Mouse (Mus musculus) forebrain, postnatal 0 days (tissue): ENCODE measurements at regions not wholly inside any gene's neighbourhood (a gene's known extent, or its start where the extent isn't known, plus 50 kb on each side); places are given as distances from the start of the nearest gene placed in this dataset.
A peak's percentile ranks its signal among the peaks of the same experiment; 100 is the strongest.

Experiments used
- ATAC-seq: fragments of 200-750 bp; cut with Nextera tagmentation; 2 replicates; pipeline ENCODE4 v1.8.0; 2017; ENCODE audit warnings: mild to moderate bottlenecking, moderate library complexity
- DNase-seq: peaks from one replicate; pipeline ENCODE4 v3.0.0-alpha.2; 2015
- H3K27ac ChIP-seq: fragments of 300-500 bp; sonication (generic); 2 replicates; pipeline ENCODE4 v1.5.1; 2014; ENCODE audit warnings: low read depth, mild to moderate bottlenecking, antibody characterized with exemption, low read length, moderate library complexity, mixed read lengths
- H3K27me3 ChIP-seq: fragments of 300-500 bp; sonication (generic); 2 replicates; pipeline ENCODE4 v1.6.1; 2014; ENCODE audit warnings: mild to moderate bottlenecking, low read length, mixed read lengths; ENCODE audit not compliant: insufficient read depth
- H3K36me3 ChIP-seq: fragments of 300-500 bp; sonication (generic); 2 replicates; pipeline ENCODE4 v1.6.1; 2014; ENCODE audit warnings: mild to moderate bottlenecking, moderate library complexity; ENCODE audit not compliant: insufficient read depth
- H3K4me1 ChIP-seq: fragments of 300-500 bp; sonication (generic); 2 replicates; pipeline ENCODE4 v1.6.1; 2014; ENCODE audit warnings: antibody characterized with exemption; ENCODE audit not compliant: insufficient read depth
- H3K4me2 ChIP-seq: fragments of 300-500 bp; sonication (generic); 2 replicates; pipeline ENCODE4 v1.6.1; 2014; ENCODE audit warnings: low read depth, mild to moderate bottlenecking, moderate library complexity
- H3K4me3 ChIP-seq: fragments of 300-500 bp; sonication (generic); 2 replicates; pipeline ENCODE4 v1.5.1; 2014; ENCODE audit warnings: low read depth, low read length, mixed read lengths
- H3K9ac ChIP-seq: fragments of 300-500 bp; sonication (generic); 2 replicates; pipeline ENCODE4 v1.6.1; 2014; ENCODE audit warnings: mild to moderate bottlenecking
- H3K9me3 ChIP-seq: fragments of 300-500 bp; sonication (generic); 2 replicates; pipeline ENCODE4 v1.6.1; 2016; ENCODE audit warnings: low read length
- CTCF ChIP-seq: sonication (generic); IDR thresholded peaks from 2 replicates; pipeline ENCODE4 v1.5.1; 2016; ENCODE audit warnings: antibody characterized with exemption, control low read depth, low read depth
- WGBS: fragments of 180-500 bp; shearing (Covaris S2); extraction: QIAGEN DNeasy Blood & Tissue Kit; methylation state at CpG from one replicate; pipeline ENCODE4 v1.1.7; 2014; 5-methylcytosine and 5-hydroxymethylcytosine counted together

DNA sequence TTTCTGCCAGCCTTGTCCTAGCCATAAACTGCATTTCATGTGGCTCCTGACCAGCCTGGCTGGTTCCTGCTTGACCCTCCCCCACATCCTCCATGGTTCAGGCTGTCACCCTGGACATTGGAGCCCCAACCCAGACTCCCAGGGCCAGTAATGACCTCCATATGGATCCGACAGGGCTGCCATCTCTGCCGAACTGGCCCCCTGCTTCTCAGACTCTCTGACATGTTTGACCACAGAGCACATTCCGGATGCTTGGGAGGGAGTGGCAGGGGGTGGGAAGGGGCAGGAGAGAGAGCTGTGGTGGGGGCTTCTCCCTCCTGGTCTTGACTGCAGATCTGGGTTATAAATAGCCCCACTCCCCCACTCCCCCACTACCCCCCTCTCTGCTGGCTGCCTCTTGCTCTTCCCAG lies 59.0 kb upstream of the Actrt2 start:
- Histone ChIP-seq H3K4me2 (no peak overlapping the region), H3K9me3 (no peaks in the 10 kb centered on the region), H3K27me3 (no peaks in the 10 kb centered on the region), H3K27ac (no peak overlapping the region), H3K9ac (no peak overlapping the region), H3K4me3 (no peak overlapping the region), H3K36me3 (no peaks in the 10 kb centered on the region), H3K4me1 (no peaks in the 10 kb centered on the region)
- WGBS = 43% methylated on average over 3 of the region's 3 CpGs
- no peak for TF ChIP-seq CTCF
- ATAC-seq = no peak
- no peak for DNase-seq

DNA sequence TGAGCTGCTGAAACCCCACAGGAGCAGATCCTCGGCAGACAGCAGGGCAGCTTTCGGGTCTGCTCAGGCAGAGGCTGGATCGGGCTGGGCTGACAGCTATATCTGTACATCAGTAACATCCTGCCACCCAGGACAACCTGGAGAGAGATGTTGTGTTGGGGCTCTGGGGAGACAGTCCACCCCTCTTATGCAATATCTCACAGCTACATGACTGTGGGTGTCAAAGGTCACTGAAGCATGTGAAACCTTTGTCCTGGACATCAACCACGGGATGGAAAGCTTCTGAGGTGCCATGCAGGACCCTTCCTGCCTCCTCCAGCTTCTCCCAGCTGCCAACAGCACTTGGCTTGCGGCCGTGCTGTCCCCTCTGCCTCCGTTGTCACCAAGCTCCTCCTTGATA lies 60.3 kb upstream of the Actrt2 start:
- no peak for ATAC-seq
- no peak for DNase-seq
- H3K4me3 ChIP-seq = no peak overlapping the region
- H3K36me3 ChIP-seq = no peaks in the 10 kb centered on the region
- H3K4me1 ChIP-seq = no peaks in the 10 kb centered on the region
- H3K27me3 ChIP-seq = no peaks in the 10 kb centered on the region
- TF ChIP-seq CTCF = no peak
- 79% methylated on average over 7 of the region's 7 CpGs for WGBS
- no peak overlapping the region for H3K9ac ChIP-seq
- H3K4me2 ChIP-seq = no peak overlapping the region
- no peaks in the 10 kb centered on the region for H3K9me3 ChIP-seq
- no peak overlapping the region for H3K27ac ChIP-seq

DNA sequence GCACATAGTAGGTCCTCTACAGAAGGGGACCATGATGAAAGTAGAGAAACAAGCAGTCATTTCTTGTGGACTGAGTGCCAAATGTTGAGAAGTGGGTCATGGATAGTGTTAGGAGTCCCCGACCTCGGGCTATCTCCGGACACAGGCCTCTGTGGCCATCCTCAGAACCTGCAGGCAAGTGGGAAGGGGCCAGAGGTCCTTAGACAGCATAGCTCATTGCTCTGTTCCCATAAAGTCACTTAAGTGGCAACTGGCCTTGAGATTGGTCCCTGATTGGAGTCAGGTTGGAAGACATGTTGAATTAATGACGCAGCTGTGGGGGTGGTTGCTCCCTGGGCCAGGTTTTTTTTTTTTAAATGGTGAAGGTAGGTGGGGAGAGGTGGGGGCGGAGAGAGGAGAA lies 63.0 kb upstream of the Actrt2 start:
- no peaks in the 10 kb centered on the region for H3K4me1 ChIP-seq
- no peak overlapping the region for H3K27ac ChIP-seq
- DNase-seq = no peak
- no peak overlapping the region for H3K9ac ChIP-seq
- TF ChIP-seq CTCF = no peak
- H3K36me3 ChIP-seq = no peaks in the 10 kb centered on the region
- WGBS = 97% methylated on average over 5 of the region's 5 CpGs
- no peaks in the 10 kb centered on the region for H3K27me3 ChIP-seq
- H3K9me3 ChIP-seq = no peaks in the 10 kb centered on the region
- no peak overlapping the region for H3K4me2 ChIP-seq
- ATAC-seq = no peak
- no peak overlapping the region for H3K4me3 ChIP-seq

DNA sequence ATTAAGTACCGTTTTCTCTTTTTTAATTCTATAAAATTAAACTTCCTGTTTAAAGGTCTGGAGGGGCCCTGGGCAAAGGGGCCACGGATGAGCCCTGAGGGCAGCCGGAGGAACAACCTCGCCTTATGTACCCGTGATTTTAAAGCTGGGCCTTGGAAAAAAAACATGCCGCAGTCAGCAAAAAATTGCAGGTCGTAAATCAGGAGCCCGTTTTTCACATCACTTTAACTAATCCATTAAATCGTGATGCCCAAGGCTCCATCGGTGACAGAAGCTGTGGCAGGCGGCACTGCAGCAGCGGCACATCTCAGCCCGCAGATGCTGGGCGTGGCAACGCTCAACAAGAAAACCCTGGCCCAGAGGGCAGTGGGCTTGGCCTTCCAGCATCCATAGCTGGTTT lies 63.7 kb upstream of the Actrt2 start:
- Histone ChIP-seq H3K4me1 (no peaks in the 10 kb centered on the region), H3K36me3 (no peaks in the 10 kb centered on the region), H3K27me3 (no peaks in the 10 kb centered on the region), H3K4me3 (no peak overlapping the region), H3K4me2 (no peak overlapping the region), H3K9ac (no peak overlapping the region), H3K27ac (no peak overlapping the region), H3K9me3 (no peaks in the 10 kb centered on the region)
- WGBS = 77% methylated on average over 15 of the region's 15 CpGs
- no peak for ATAC-seq
- TF ChIP-seq CTCF = no peak
- DNase-seq = no peak

DNA sequence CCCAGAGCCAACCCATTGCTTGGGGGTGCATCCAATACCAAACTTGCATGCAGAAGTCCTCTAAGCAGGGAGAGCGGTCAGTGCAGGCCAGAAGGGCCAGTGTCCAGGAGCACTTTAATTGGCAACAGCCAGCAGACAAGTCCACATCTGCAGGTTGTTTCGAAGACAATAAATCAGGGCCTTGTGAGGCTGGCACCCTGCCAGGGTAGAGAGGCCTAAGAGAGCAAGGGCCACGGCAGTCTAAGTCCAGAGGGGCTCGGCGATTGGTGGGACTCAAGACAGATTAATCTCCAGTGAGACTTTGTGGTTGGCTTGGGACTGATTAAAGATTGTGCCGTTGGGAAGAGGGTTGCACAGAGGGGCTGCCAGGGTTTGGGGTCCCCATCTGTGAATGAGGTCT lies 68.4 kb upstream of the Actrt2 start:
- ATAC-seq = no peak
- 58% methylated on average over 6 of the region's 6 CpGs for WGBS
- no peak for DNase-seq

DNA sequence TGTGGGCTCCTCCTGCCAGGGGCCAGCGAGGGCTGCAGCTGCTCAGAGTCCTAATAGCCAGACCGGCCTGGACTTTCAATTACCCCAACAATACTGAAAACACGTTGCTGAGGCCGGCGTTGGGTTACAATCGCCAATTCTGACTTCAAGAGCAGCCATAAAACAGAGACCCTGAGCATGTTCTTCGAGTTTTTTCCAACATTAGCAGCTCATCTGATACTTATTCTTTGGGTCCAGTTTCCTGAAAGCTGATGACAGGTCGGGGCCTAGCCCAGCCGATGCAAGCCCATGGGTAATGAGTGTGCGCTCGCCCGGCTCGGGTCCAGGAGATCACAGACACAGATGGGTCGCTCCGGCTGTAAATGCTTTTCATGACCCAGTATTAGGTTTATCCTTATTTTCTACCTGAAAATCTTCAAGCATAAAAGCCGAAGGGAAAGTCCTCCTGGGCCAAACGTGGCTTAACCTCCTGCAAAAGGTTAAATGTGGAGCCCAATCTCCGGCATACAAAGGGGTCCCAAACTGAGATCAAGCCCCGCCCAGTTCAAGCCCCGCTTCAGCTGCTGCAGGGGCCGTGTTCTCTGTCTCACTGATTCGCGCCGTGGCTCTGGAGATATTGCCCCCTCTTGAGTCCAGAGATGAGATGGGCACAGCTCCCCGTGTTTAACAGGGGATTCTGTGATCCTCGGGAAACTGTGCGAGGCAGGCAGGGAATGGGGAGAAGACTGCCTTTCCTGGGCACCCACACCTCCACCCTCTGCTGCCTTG lies 73.6 kb upstream of the Actrt2 start:
- no peak overlapping the region for H3K27ac ChIP-seq
- H3K9ac ChIP-seq = no peak overlapping the region
- H3K4me1 ChIP-seq = no peaks in the 10 kb centered on the region
- WGBS = 49% methylated on average over 27 of the region's 27 CpGs
- no peak for DNase-seq
- no peaks in the 10 kb centered on the region for H3K36me3 ChIP-seq
- TF ChIP-seq CTCF = peak; percentile 33
- ATAC-seq = no peak
- H3K9me3 ChIP-seq = no peaks in the 10 kb centered on the region
- no peak overlapping the region for H3K4me3 ChIP-seq
- no peak overlapping the region for H3K4me2 ChIP-seq
- H3K27me3 ChIP-seq = no peaks in the 10 kb centered on the region

More for the DNA sequence above, 68.4 kb upstream of the Actrt2 start:
- no peak overlapping the region for H3K27ac ChIP-seq
- no peaks in the 10 kb centered on the region for H3K4me1 ChIP-seq
- H3K9ac ChIP-seq = no peak overlapping the region
- no peaks in the 10 kb centered on the region for H3K36me3 ChIP-seq
- no peak overlapping the region for H3K4me2 ChIP-seq
- H3K27me3 ChIP-seq = no peaks in the 10 kb centered on the region
- no peaks in the 10 kb centered on the region for H3K9me3 ChIP-seq
- no peak for TF ChIP-seq CTCF
- H3K4me3 ChIP-seq = no peak overlapping the region

DNA sequence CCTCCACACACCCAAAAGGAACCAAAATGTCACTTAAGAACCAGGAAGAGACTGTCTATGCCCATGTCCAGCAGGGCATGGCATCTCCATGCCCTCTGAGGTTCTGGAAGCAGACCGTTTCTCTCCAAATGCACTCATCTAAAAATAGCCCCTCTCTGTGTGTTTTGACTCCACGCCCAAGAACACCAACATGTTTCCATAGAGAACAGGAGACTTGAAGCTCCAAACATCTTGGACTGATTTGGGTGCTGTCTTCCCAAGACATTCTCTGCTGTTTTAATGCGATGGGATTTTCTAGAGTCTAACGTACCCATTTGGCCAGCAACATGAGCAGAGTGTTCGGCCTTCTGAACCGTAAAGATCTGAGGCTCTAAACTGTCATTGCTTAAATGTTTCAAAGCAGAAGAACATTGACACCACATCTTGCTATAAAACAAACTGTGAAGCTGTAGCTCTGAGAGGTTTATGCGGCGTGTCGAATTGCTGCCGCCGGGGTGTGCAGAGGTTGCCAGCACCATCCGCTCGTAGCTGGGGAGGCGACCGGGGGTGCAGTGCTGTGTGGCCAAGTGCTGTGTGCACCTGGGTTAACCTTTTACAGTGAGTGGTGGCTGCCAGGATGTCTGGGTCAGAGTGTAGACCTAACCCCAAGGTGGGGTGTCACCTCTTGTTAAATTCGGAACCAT lies 78.8 kb upstream of the Actrt2 start:
- no peak for DNase-seq
- Histone ChIP-seq H3K9ac (no peak overlapping the region), H3K9me3 (no peaks in the 10 kb centered on the region), H3K36me3 (no peaks in the 10 kb centered on the region), H3K4me3 (no peak overlapping the region), H3K4me2 (no peak overlapping the region), H3K4me1 (no peaks in the 10 kb centered on the region), H3K27me3 (no peaks in the 10 kb centered on the region), H3K27ac (no peak overlapping the region)
- 84% methylated on average over 16 of the region's 16 CpGs for WGBS
- TF ChIP-seq CTCF = no peak
- ATAC-seq = no peak
